Mouse (Mus musculus) midbrain, embryonic 10.5 days (tissue): ENCODE data around the gene Gimap5. TPM values are rescaled to one million over a fixed set of nuclear protein-coding genes. Genes with fewer than 3 reads are reported as not detected.
A peak's percentile ranks its signal among the peaks of the same experiment; 100 is the strongest.

Experiments used
- DNase-seq: peaks from one replicate; pipeline ENCODE4 v3.0.0-alpha.2; 2017; ENCODE audit warnings: low spot score
- H3K27ac ChIP-seq: fragments of 300-500 bp; sonication (generic); replicated peaks from 2 replicates; pipeline ENCODE4 v1.5.1; 2016; ENCODE audit warnings: mild to moderate bottlenecking
- H3K27me3 ChIP-seq: fragments of 300-500 bp; sonication (generic); 2 replicates; pipeline ENCODE4 v1.6.1; 2016; ENCODE audit warnings: low read depth, mild to moderate bottlenecking; ENCODE audit not compliant: poor library complexity, severe bottlenecking
- H3K36me3 ChIP-seq: fragments of 300-500 bp; sonication (generic); 2 replicates; pipeline ENCODE4 v1.6.1; 2016; ENCODE audit warnings: mild to moderate bottlenecking, moderate library complexity
- H3K4me1 ChIP-seq: fragments of 300-500 bp; sonication (generic); 2 replicates; pipeline ENCODE4 v1.6.1; 2016
- H3K4me3 ChIP-seq: fragments of 300-500 bp; sonication (generic); 2 replicates; pipeline ENCODE4 v1.5.1; 2016; ENCODE audit warnings: mild to moderate bottlenecking, moderate library complexity
- H3K9me3 ChIP-seq: fragments of 300-500 bp; sonication (generic); replicated peaks from 2 replicates; pipeline ENCODE4 v1.6.1; 2016; ENCODE audit warnings: mild to moderate bottlenecking
- WGBS: fragments of 180-500 bp; shearing (Covaris S2); methylation state at CpG from one replicate; pipeline ENCODE4 v1.1.7; 2016; 5-methylcytosine and 5-hydroxymethylcytosine counted together
- polyA plus RNA-seq: library from polyadenylated mRNA; unstranded; fragments of >200 nt; fragmentation: Nextera tagmentation; extraction: Ambion mirVana; gene quantifications from 2 replicates; pipeline ENCODE4 v1.2.1, GENCODE M21; 2016

Gene Gimap5
- polyA plus RNA-seq, 1 experiment from 2014 or later = 0.96 TPM

- Histone ChIP-seq H3K4me1 (peaks cover 2% of the 10 kb centered on the region), H3K27ac (no peak overlapping the region), H3K36me3 (no peaks in the 10 kb centered on the region), H3K4me3 (no peak overlapping the region), H3K9me3 (no peaks in the 10 kb centered on the region), H3K27me3 (no peaks in the 10 kb centered on the region)
- WGBS = 89% methylated on average over 4 of the region's 4 CpGs
- no peak for DNase-seq
Observed at GRCm38 (mm10) chr6:48720326-48720725, 25.7 kb upstream of the Gimap5 start.

GRCm38 (mm10) chr6:48723468-48723867, 22.5 kb upstream of the Gimap5 start:
- H3K4me3 ChIP-seq = no peak overlapping the region
- peaks cover 9% of the 10 kb centered on the region for H3K4me1 ChIP-seq
- no peak overlapping the region for H3K27ac ChIP-seq
- H3K27me3 ChIP-seq = no peaks in the 10 kb centered on the region
- no peaks in the 10 kb centered on the region for H3K36me3 ChIP-seq
- no peak for DNase-seq
- no peaks in the 10 kb centered on the region for H3K9me3 ChIP-seq
- 86% methylated on average over 8 of the region's 8 CpGs for WGBS

GRCm38 (mm10) chr6:48725476-48725875, 20.5 kb upstream of the Gimap5 start:
- Histone ChIP-seq H3K27me3 (no peaks in the 10 kb centered on the region), H3K4me1 (peaks cover 9% of the 10 kb centered on the region), H3K4me3 (no peak overlapping the region), H3K36me3 (no peaks in the 10 kb centered on the region), H3K9me3 (no peaks in the 10 kb centered on the region), H3K27ac (no peak overlapping the region)
- WGBS = 20% methylated on average over 1 of the region's 1 CpGs
- DNase-seq = no peak

GRCm38 (mm10) chr6:48727761-48728160, 18.2 kb upstream of the Gimap5 start:
- WGBS = 91% methylated on average over 5 of the region's 5 CpGs

GRCm38 (mm10) chr6:48732864-48733304, 13.1 kb upstream of the Gimap5 start:
- WGBS = 70% methylated on average over 8 of the region's 8 CpGs

More at GRCm38 (mm10) chr6:48727761-48728160, 18.2 kb upstream of the Gimap5 start:
- no peaks in the 10 kb centered on the region for H3K27me3 ChIP-seq
- peaks cover 9% of the 10 kb centered on the region for H3K4me1 ChIP-seq
- H3K4me3 ChIP-seq = no peak overlapping the region
- no peak for DNase-seq
- no peaks in the 10 kb centered on the region for H3K9me3 ChIP-seq
- H3K36me3 ChIP-seq = no peaks in the 10 kb centered on the region
- H3K27ac ChIP-seq = no peak overlapping the region

GRCm38 (mm10) chr6:48733660-48734059, 12.3 kb upstream of the Gimap5 start:
- no peaks in the 10 kb centered on the region for H3K36me3 ChIP-seq
- H3K27me3 ChIP-seq = no peaks in the 10 kb centered on the region
- no peaks in the 10 kb centered on the region for H3K4me1 ChIP-seq
- no peak overlapping the region for H3K4me3 ChIP-seq
- H3K9me3 ChIP-seq = no peaks in the 10 kb centered on the region
- H3K27ac ChIP-seq = no peak overlapping the region
- no peak for DNase-seq
- 85% methylated on average over 1 of the region's 1 CpGs for WGBS

More at GRCm38 (mm10) chr6:48732864-48733304, 13.1 kb upstream of the Gimap5 start:
- H3K27me3 ChIP-seq = no peaks in the 10 kb centered on the region
- H3K36me3 ChIP-seq = no peaks in the 10 kb centered on the region
- H3K4me3 ChIP-seq = no peak overlapping the region
- H3K4me1 ChIP-seq = no peaks in the 10 kb centered on the region
- no peak for DNase-seq
- H3K27ac ChIP-seq = no peak overlapping the region
- no peaks in the 10 kb centered on the region for H3K9me3 ChIP-seq

- WGBS = 86% methylated on average over 2 of the region's 2 CpGs
- peaks cover 18% of the 10 kb centered on the region for H3K4me1 ChIP-seq
- H3K27ac ChIP-seq = no peak overlapping the region
- no peaks in the 10 kb centered on the region for H3K9me3 ChIP-seq
- H3K27me3 ChIP-seq = peaks cover 14% of the 10 kb centered on the region
- no peak for DNase-seq
- no peak overlapping the region for H3K4me3 ChIP-seq
- H3K36me3 ChIP-seq = no peaks in the 10 kb centered on the region
Observed at GRCm38 (mm10) chr6:48737053-48737452, 8.9 kb upstream of the Gimap5 start.

- WGBS = 91% methylated on average over 5 of the region's 5 CpGs
- DNase-seq = no peak
Observed at GRCm38 (mm10) chr6:48737688-48738087, 8.3 kb upstream of the Gimap5 start.

GRCm38 (mm10) chr6:48738961-48739779, 6.8 kb upstream of the Gimap5 start, which contains the start of gene Gimap1:
Gene Gimap1, plus strand, starts transcription at chr6:48739054.
- 81% methylated on average over 15 of the region's 15 CpGs for WGBS
- Histone ChIP-seq H3K27me3 (peaks cover 35% of the 10 kb centered on the region), H3K36me3 (no peaks in the 10 kb centered on the region), H3K9me3 (no peaks in the 10 kb centered on the region), H3K27ac (no peak within 1 kb of the TSS), H3K4me3 (no peak within 1 kb of the TSS), H3K4me1 (peaks cover 29% of the 10 kb centered on the region)
- DNase-seq = no peak

More at GRCm38 (mm10) chr6:48737688-48738087, 8.3 kb upstream of the Gimap5 start:
- peaks cover 24% of the 10 kb centered on the region for H3K4me1 ChIP-seq
- no peak overlapping the region for H3K4me3 ChIP-seq
- no peak overlapping the region for H3K27ac ChIP-seq
- no peaks in the 10 kb centered on the region for H3K36me3 ChIP-seq
- peaks cover 20% of the 10 kb centered on the region for H3K27me3 ChIP-seq
- no peaks in the 10 kb centered on the region for H3K9me3 ChIP-seq

GRCm38 (mm10) chr6:48739780-48740055, 6.3 kb upstream of the Gimap5 start:
- Histone ChIP-seq H3K27me3 (peaks cover 37% of the 10 kb centered on the region), H3K27ac (no peak overlapping the region), H3K36me3 (no peaks in the 10 kb centered on the region), H3K4me3 (no peak overlapping the region), H3K9me3 (no peaks in the 10 kb centered on the region), H3K4me1 (peaks cover 29% of the 10 kb centered on the region)
- WGBS = 90% methylated on average over 3 of the region's 3 CpGs
- no peak for DNase-seq

GRCm38 (mm10) chr6:48740501-48741169, 5.4 kb upstream of the Gimap5 start:
- Histone ChIP-seq H3K27ac (no peak overlapping the region), H3K4me1 (peaks cover 29% of the 10 kb centered on the region), H3K9me3 (no peaks in the 10 kb centered on the region), H3K4me3 (no peak overlapping the region), H3K27me3 (peaks cover 41% of the 10 kb centered on the region), H3K36me3 (no peaks in the 10 kb centered on the region)
- DNase-seq = no peak
- 72% methylated on average over 3 of the region's 3 CpGs for WGBS

GRCm38 (mm10) chr6:48741273-48741672, 4.7 kb upstream of the Gimap5 start:
- Histone ChIP-seq H3K27me3 (peaks cover 47% of the 10 kb centered on the region), H3K27ac (no peak overlapping the region), H3K36me3 (no peaks in the 10 kb centered on the region), H3K4me1 (peaks cover 29% of the 10 kb centered on the region), H3K4me3 (no peak overlapping the region), H3K9me3 (no peaks in the 10 kb centered on the region)
- 40% methylated on average over 3 of the region's 3 CpGs for WGBS
- no peak for DNase-seq

- Histone ChIP-seq H3K27me3 (peaks cover 47% of the 10 kb centered on the region), H3K36me3 (no peaks in the 10 kb centered on the region), H3K4me3 (no peak overlapping the region), H3K4me1 (peaks cover 29% of the 10 kb centered on the region), H3K9me3 (no peaks in the 10 kb centered on the region), H3K27ac (no peak overlapping the region)
- DNase-seq = peak; percentile 14
- 47% methylated on average over 9 of the region's 9 CpGs for WGBS
Observed at GRCm38 (mm10) chr6:48741711-48742206, 4.2 kb upstream of the Gimap5 start.
